Mouse (Mus musculus) neural tube, embryonic 12.5 days (tissue): ENCODE data around the gene Acot11. TPM values are rescaled to one million over a fixed set of nuclear protein-coding genes. Genes with fewer than 3 reads are reported as not detected.
A peak's percentile ranks its signal among the peaks of the same experiment; 100 is the strongest.

Source experiments
- ATAC-seq: fragments of 200-750 bp; cut with Nextera tagmentation; 2 replicates; pipeline ENCODE4 v1.8.0; 2017; ENCODE audit warnings: low read depth, mild to moderate bottlenecking, moderate TSS enrichment, moderate library complexity; ENCODE audit not compliant: low FRiP score
- H3K27ac ChIP-seq: fragments of 300-500 bp; sonication (generic); 2 replicates; pipeline ENCODE4 v1.5.1; 2016
- H3K27me3 ChIP-seq: fragments of 300-500 bp; sonication (generic); replicated peaks from 2 replicates; pipeline ENCODE4 v1.6.1; 2016; ENCODE audit warnings: mild to moderate bottlenecking
- H3K36me3 ChIP-seq: fragments of 300-500 bp; sonication (generic); 2 replicates; pipeline ENCODE4 v1.6.1; 2016; ENCODE audit warnings: mild to moderate bottlenecking
- H3K4me1 ChIP-seq: fragments of 300-500 bp; sonication (generic); 2 replicates; pipeline ENCODE4 v1.6.1; 2016
- H3K4me2 ChIP-seq: fragments of 300-500 bp; sonication (generic); replicated peaks from 2 replicates; pipeline ENCODE4 v1.6.1; 2016; ENCODE audit warnings: mild to moderate bottlenecking
- H3K4me3 ChIP-seq: fragments of 300-500 bp; sonication (generic); 2 replicates; pipeline ENCODE4 v1.5.1; 2016
- H3K9ac ChIP-seq: fragments of 300-500 bp; sonication (generic); 2 replicates; pipeline ENCODE4 v1.6.1; 2016; ENCODE audit warnings: mild to moderate bottlenecking
- H3K9me3 ChIP-seq: fragments of 300-500 bp; sonication (generic); 2 replicates; pipeline ENCODE4 v1.6.1; 2016; ENCODE audit warnings: mild to moderate bottlenecking
- WGBS: fragments of 180-500 bp; shearing (Covaris S2); methylation state at CpG from one replicate; pipeline ENCODE4 v1.1.7; 2016; 5-methylcytosine and 5-hydroxymethylcytosine counted together
- polyA plus RNA-seq: library from polyadenylated mRNA; unstranded; fragments of >200 nt; fragmentation: Nextera tagmentation; extraction: Ambion mirVana; gene quantifications from 2 replicates; pipeline ENCODE4 v1.2.1, GENCODE M21; 2016

Acot11 gene
- polyA plus RNA-seq, 1 experiment from 2014 or later, result 1.5 TPM

DNA sequence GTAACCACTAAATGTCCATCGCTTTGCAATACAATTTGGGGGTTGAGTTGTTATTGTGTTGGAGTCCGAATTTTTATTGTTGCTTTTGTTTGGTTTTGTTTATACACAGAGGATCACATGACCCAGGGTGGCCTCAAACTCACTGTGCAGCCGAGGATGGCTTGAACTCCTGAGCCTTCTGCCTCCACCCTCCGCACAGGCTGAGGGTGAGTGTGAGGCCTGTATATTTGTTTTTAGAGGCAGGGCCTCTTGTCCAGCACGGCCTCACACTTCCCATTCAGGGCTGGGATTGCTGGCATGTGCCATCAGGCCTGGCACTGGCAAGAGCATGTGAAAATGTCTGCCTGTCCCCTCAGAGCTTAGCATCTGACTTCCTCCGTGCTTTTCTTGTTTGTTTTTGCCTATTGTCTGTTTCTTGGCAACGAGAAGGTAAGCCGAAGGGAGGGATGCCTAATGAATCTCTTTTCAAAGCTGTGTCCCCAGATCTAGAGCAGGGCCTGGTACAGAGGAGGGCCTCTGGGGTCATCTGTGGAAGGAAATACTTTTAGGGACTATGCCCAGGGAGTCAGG lies 99.6 kb downstream of the Acot11 start:
- Histone ChIP-seq H3K9ac (no peak overlapping the region), H3K27ac (no peak overlapping the region), H3K9me3 (no peaks in the 10 kb centered on the region), H3K36me3 (no peaks in the 10 kb centered on the region), H3K27me3 (no peaks in the 10 kb centered on the region), H3K4me1 (peaks cover 15% of the 10 kb centered on the region; the same call in 1 of the 2 replicates), H3K4me3 (no peak overlapping the region), H3K4me2 (no peak overlapping the region)
- no peak for ATAC-seq
- 38% methylated on average over 8 of the region's 8 CpGs for WGBS

GRCm38 (mm10) chr4:106704416-106704815 lies 100.4 kb downstream of the Acot11 start:
- 62% methylated on average over 11 of the region's 11 CpGs for WGBS
- no peak overlapping the region for H3K4me3 ChIP-seq
- no peaks in the 10 kb centered on the region for H3K27me3 ChIP-seq
- H3K36me3 ChIP-seq, result no peaks in the 10 kb centered on the region
- H3K4me2 ChIP-seq, result no peak overlapping the region
- H3K9ac ChIP-seq, result no peak overlapping the region
- no peaks in the 10 kb centered on the region for H3K9me3 ChIP-seq
- H3K27ac ChIP-seq, result peak overlapping the region; percentile 15; the same call in 1 of the 2 replicates
- H3K4me1 ChIP-seq, result peaks cover 15% of the 10 kb centered on the region; the same call in 1 of the 2 replicates
- peak; percentile 12; the same call in 1 of the 2 replicates for ATAC-seq

GRCm38 (mm10) chr4:106703956-106704355 lies 100.8 kb downstream of the Acot11 start:
- WGBS, result 82% methylated on average over 10 of the region's 10 CpGs
- no peak for ATAC-seq
- no peaks in the 10 kb centered on the region for H3K9me3 ChIP-seq
- H3K4me1 ChIP-seq, result peaks cover 15% of the 10 kb centered on the region; the same call in 1 of the 2 replicates
- H3K36me3 ChIP-seq, result no peaks in the 10 kb centered on the region
- no peak overlapping the region for H3K9ac ChIP-seq
- H3K27ac ChIP-seq, result peak overlapping the region; percentile 15
- H3K27me3 ChIP-seq, result no peaks in the 10 kb centered on the region
- no peak overlapping the region for H3K4me2 ChIP-seq
- no peak overlapping the region for H3K4me3 ChIP-seq

DNA sequence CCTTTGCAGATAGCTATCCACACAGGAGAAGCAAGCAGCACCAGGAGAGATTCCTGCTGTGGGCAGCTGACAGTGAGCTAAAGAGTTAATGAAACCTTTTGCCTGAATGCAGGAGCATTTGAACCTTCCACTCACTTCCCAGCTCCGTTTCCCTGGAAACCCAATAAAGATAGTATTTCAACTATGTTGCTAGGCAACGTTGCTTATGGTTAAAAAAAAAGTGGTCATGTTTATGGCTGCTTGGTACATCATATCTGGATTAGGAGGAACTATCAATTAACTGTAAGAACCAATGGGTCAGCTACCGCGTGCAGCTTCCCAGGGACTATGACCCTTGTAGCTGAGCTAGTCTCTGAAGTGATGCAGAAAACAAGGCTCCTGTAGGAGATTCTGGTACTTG lies 104.0 kb downstream of the Acot11 start:
- no peaks in the 10 kb centered on the region for H3K9me3 ChIP-seq
- H3K27me3 ChIP-seq, result no peaks in the 10 kb centered on the region; the same call in 1 of the 2 replicates
- peaks cover 10% of the 10 kb centered on the region; the same call in 1 of the 2 replicates for H3K4me1 ChIP-seq
- no peaks in the 10 kb centered on the region for H3K36me3 ChIP-seq
- WGBS, result 37% methylated on average over 4 of the region's 4 CpGs
- H3K4me2 ChIP-seq, result no peak overlapping the region
- H3K27ac ChIP-seq, result no peak overlapping the region
- no peak overlapping the region for H3K4me3 ChIP-seq
- no peak overlapping the region for H3K9ac ChIP-seq
- no peak for ATAC-seq

GRCm38 (mm10) chr4:106699989-106700388 lies 104.8 kb downstream of the Acot11 start:
- Histone ChIP-seq H3K27me3 (no peaks in the 10 kb centered on the region; the same call in 1 of the 2 replicates), H3K9ac (no peak overlapping the region), H3K27ac (no peak overlapping the region), H3K4me2 (peak overlapping the region; percentile 16; the same call in 1 of the 2 replicates), H3K36me3 (no peaks in the 10 kb centered on the region), H3K9me3 (no peaks in the 10 kb centered on the region), H3K4me3 (no peak overlapping the region), H3K4me1 (peaks cover 10% of the 10 kb centered on the region; the same call in 1 of the 2 replicates)
- peak; percentile 57 for ATAC-seq
- WGBS, result 18% methylated on average over 9 of the region's 9 CpGs

Other genes with a start within 250 kb of the Acot11 start
- gene Dhcr24, start 244.0 kb downstream of the Acot11 start, polyA plus RNA-seq, result 5.3 and 6.2 TPM in 2 replicates
- gene Lexm, start 187.8 kb downstream of the Acot11 start, polyA plus RNA-seq, result 0.23 TPM in 2 replicates
- gene Ttc22, start 182.6 kb downstream of the Acot11 start, polyA plus RNA-seq, result 1.1 and 1.8 TPM in 2 replicates
- gene Pars2, start 153.9 kb downstream of the Acot11 start, polyA plus RNA-seq, result 10.1 and 11.8 TPM in 2 replicates
- gene Ttc4, start 126.1 kb downstream of the Acot11 start, polyA plus RNA-seq, result 98.2 and 106 TPM in 2 replicates
- gene Mroh7, start 74.1 kb downstream of the Acot11 start, polyA plus RNA-seq, result 0.27 and 0.34 TPM in 2 replicates
- gene Fam151a, start 71.1 kb downstream of the Acot11 start, polyA plus RNA-seq, result not detected in 2 replicates
- gene Ssbp3, start 105.7 kb upstream of the Acot11 start, polyA plus RNA-seq, result 308 and 332 TPM in 2 replicates